Mouse (Mus musculus): Measurements from ENCODE around the gene Mif4gd. TPM values are rescaled to one million over a fixed set of nuclear protein-coding genes. Genes with fewer than 3 reads are reported as not detected.

Mif4gd gene
- polyA plus RNA-seq, 1 experiment from 2014 or later: 35.9 TPM

DNA sequence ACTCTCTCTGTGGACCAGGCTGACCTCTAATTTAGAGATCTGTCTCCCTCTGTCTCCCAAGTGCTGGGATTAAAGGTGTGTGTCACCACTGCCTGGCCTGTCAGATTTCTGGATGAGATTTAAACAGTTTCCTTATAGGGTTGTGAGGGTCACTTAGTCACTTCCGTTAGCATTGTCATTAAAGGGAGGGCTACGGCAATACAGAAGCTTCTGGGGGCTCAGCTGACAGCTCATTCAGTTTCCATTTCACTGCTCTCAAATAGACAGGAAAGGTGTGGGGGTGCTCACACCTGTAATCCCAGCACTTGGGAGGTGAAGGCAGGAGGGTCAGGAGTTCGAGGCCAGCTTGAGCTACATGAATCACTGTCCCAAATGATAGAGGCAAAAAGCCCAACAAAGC is 24.2 kb upstream of the Mif4gd start:
- H3K36me3 ChIP-seq (ENCODE audit: control insufficient read depth, insufficient read depth, low read length): no peaks in the 10 kb centered on the region
- no peak overlapping the region for H3K4me3 ChIP-seq (replicated peaks; ENCODE audit: low read length)
- H3K9ac ChIP-seq (ENCODE audit: low read length): no peak overlapping the region
- no peaks in the 10 kb centered on the region for H3K9me3 ChIP-seq (replicated peaks; ENCODE audit: control insufficient read depth, low read length)
- H3K27ac ChIP-seq (ENCODE audit: low read length): no peak overlapping the region
- ATAC-seq (ENCODE audit: insufficient read depth, low FRiP score): no peak
- no peaks in the 10 kb centered on the region for H3K27me3 ChIP-seq (ENCODE audit: control insufficient read depth, insufficient read depth, low read length)
- WGBS: 57% methylated on average over 3 of the region's 3 CpGs
- H3K4me2 ChIP-seq (ENCODE audit: low read depth, low read length): no peak overlapping the region
- H3K4me1 ChIP-seq (ENCODE audit: control insufficient read depth, insufficient read depth, low read length): no peaks in the 10 kb centered on the region

DNA sequence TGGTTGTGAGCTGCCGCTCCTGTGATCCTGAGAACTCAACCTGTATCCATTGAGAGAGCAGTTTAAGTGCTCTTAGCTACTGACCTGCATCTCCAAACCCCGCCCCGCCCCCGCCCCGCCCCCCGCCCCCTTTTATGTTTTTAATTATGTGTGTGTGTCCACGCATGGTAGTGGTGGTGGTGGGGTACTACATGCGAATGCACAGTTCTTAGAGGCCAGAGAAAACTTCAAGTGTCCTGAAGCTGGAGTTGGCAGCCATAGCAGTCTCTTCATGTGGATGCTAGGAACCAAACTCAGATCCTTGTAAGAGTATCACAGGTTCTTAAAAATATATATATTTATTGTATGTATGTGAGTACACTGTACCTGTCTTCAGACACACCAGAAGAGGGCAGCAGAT is 22.7 kb upstream of the Mif4gd start:
- no peak overlapping the region for H3K27ac ChIP-seq (ENCODE audit: low read length)
- H3K4me1 ChIP-seq (ENCODE audit: control insufficient read depth, insufficient read depth, low read length): no peaks in the 10 kb centered on the region; the same call in 1 of the 2 replicates
- ATAC-seq (ENCODE audit: insufficient read depth, low FRiP score): no peak
- no peak overlapping the region for H3K9ac ChIP-seq (ENCODE audit: low read length)
- no peaks in the 10 kb centered on the region for H3K9me3 ChIP-seq (replicated peaks; ENCODE audit: control insufficient read depth, low read length)
- H3K36me3 ChIP-seq (ENCODE audit: control insufficient read depth, insufficient read depth, low read length): no peaks in the 10 kb centered on the region
- H3K4me3 ChIP-seq (replicated peaks; ENCODE audit: low read length): no peak overlapping the region
- no peak overlapping the region for H3K4me2 ChIP-seq (ENCODE audit: low read depth, low read length)
- H3K27me3 ChIP-seq (ENCODE audit: control insufficient read depth, insufficient read depth, low read length): no peaks in the 10 kb centered on the region
- 82% methylated on average over 8 of the region's 8 CpGs for WGBS

DNA sequence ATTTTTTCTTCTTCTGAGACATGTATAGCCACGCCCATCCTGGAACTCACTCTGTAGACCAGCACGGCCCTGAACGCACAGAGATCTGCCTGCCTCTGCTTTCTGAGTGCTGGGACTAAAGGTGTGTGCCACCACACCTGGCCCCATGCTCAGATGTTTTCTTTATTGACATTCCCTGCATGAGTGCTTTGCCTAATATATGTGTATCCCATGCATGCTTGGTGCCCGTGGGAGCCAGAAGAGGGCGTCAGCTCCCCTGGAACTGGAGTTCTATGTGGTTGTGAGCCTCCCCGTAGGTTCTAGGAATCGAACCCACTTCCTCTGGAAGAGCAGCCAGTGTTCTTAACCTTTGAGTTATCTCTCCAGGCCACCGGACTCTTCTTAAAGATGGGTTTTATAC is 22.3 kb upstream of the Mif4gd start:
- Histone ChIP-seq H3K27me3 (ENCODE audit: control insufficient read depth, insufficient read depth, low read length) (no peaks in the 10 kb centered on the region), H3K36me3 (ENCODE audit: control insufficient read depth, insufficient read depth, low read length) (no peaks in the 10 kb centered on the region), H3K9me3 (replicated peaks; ENCODE audit: control insufficient read depth, low read length) (no peaks in the 10 kb centered on the region), H3K27ac (ENCODE audit: low read length) (no peak overlapping the region), H3K4me2 (ENCODE audit: low read depth, low read length) (no peak overlapping the region), H3K9ac (ENCODE audit: low read length) (no peak overlapping the region), H3K4me3 (replicated peaks; ENCODE audit: low read length) (no peak overlapping the region), H3K4me1 (ENCODE audit: control insufficient read depth, insufficient read depth, low read length) (no peaks in the 10 kb centered on the region; the same call in 1 of the 2 replicates)
- 87% methylated on average over 8 of the region's 8 CpGs for WGBS
- no peak for ATAC-seq (ENCODE audit: insufficient read depth, low FRiP score)

DNA sequence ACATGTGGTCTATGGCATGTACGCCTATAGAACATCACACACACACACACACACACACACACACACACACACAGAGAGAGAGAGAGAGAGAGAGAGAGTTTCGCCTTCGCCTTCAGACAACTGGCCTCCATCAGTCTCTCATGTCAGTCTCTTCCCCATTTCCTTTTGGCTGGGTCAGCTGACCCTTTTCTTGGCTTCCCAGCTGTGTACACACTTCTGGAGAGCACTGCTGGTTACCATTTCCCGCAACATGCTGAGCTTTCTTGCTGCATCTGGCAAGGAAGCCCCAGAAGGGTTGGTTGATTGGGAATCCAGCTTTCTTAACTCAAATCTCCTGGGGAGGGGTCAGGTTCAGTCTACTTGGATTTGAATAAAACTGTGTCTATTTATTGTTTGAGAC is 21.3 kb upstream of the Mif4gd start:
- Histone ChIP-seq H3K27me3 (ENCODE audit: control insufficient read depth, insufficient read depth, low read length) (no peaks in the 10 kb centered on the region), H3K4me1 (ENCODE audit: control insufficient read depth, insufficient read depth, low read length) (no peaks in the 10 kb centered on the region; the same call in 1 of the 2 replicates), H3K36me3 (ENCODE audit: control insufficient read depth, insufficient read depth, low read length) (no peaks in the 10 kb centered on the region), H3K9me3 (replicated peaks; ENCODE audit: control insufficient read depth, low read length) (no peaks in the 10 kb centered on the region), H3K4me2 (ENCODE audit: low read depth, low read length) (no peak overlapping the region), H3K4me3 (replicated peaks; ENCODE audit: low read length) (no peak overlapping the region), H3K27ac (ENCODE audit: low read length) (no peak overlapping the region), H3K9ac (ENCODE audit: low read length) (no peak overlapping the region)
- ATAC-seq (ENCODE audit: insufficient read depth, low FRiP score): no peak
- 46% methylated on average over 4 of the region's 4 CpGs for WGBS

- Histone ChIP-seq H3K4me3 (replicated peaks; ENCODE audit: low read length) (no peak overlapping the region), H3K27me3 (ENCODE audit: control insufficient read depth, insufficient read depth, low read length) (no peaks in the 10 kb centered on the region), H3K4me1 (ENCODE audit: control insufficient read depth, insufficient read depth, low read length) (no peaks in the 10 kb centered on the region; the same call in 1 of the 2 replicates), H3K9me3 (replicated peaks; ENCODE audit: control insufficient read depth, low read length) (no peaks in the 10 kb centered on the region), H3K36me3 (ENCODE audit: control insufficient read depth, insufficient read depth, low read length) (no peaks in the 10 kb centered on the region), H3K4me2 (ENCODE audit: low read depth, low read length) (no peak overlapping the region), H3K27ac (ENCODE audit: low read length) (no peak overlapping the region), H3K9ac (ENCODE audit: low read length) (no peak overlapping the region)
- 88% methylated on average over 10 of the region's 10 CpGs for WGBS
- no peak for ATAC-seq (ENCODE audit: insufficient read depth, low FRiP score)
Measured at GRCm38 (mm10) chr11:115632862-115633261, 20.1 kb upstream of the Mif4gd start.

DNA sequence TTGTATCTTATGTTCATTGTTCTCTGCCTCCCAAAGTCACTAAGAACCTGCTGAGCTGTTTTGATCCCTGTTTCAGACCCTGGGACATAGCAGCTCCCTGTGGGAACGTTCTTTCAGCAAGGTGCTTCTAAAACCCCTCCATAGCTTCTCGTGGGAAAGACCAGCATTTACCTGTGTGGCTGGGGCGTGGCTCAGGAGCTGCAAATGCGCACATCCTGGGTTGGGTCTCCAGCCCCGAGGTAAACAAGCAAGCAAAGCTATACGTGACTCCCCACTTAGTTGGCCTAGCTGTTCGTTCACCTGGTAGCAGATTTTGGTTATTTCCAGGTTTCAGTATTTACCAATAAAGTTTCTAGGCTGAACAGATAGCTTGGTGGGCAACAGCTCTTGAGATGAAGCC is 19.5 kb upstream of the Mif4gd start:
- H3K36me3 ChIP-seq (ENCODE audit: control insufficient read depth, insufficient read depth, low read length): no peaks in the 10 kb centered on the region
- 69% methylated on average over 7 of the region's 7 CpGs for WGBS

GRCm38 (mm10) chr11:115631505-115631890 is 18.7 kb upstream of the Mif4gd start:
- WGBS: 25% methylated on average over 3 of the region's 3 CpGs
- H3K36me3 ChIP-seq (ENCODE audit: control insufficient read depth, insufficient read depth, low read length): no peaks in the 10 kb centered on the region
- peak overlapping the region; percentile 73 for H3K27ac ChIP-seq (ENCODE audit: low read length)
- H3K9ac ChIP-seq (ENCODE audit: low read length): no peak overlapping the region
- H3K9me3 ChIP-seq (replicated peaks; ENCODE audit: control insufficient read depth, low read length): no peaks in the 10 kb centered on the region
- no peak overlapping the region for H3K4me2 ChIP-seq (ENCODE audit: low read depth, low read length)
- peaks cover 6% of the 10 kb centered on the region for H3K4me1 ChIP-seq (ENCODE audit: control insufficient read depth, insufficient read depth, low read length)
- H3K4me3 ChIP-seq (replicated peaks; ENCODE audit: low read length): no peak overlapping the region
- ATAC-seq (ENCODE audit: insufficient read depth, low FRiP score): no peak
- H3K27me3 ChIP-seq (ENCODE audit: control insufficient read depth, insufficient read depth, low read length): no peaks in the 10 kb centered on the region

More for the DNA sequence above, 19.5 kb upstream of the Mif4gd start:
- Histone ChIP-seq H3K4me3 (replicated peaks; ENCODE audit: low read length) (no peak overlapping the region), H3K4me2 (ENCODE audit: low read depth, low read length) (no peak overlapping the region), H3K27me3 (ENCODE audit: control insufficient read depth, insufficient read depth, low read length) (no peaks in the 10 kb centered on the region), H3K27ac (ENCODE audit: low read length) (no peak overlapping the region), H3K4me1 (ENCODE audit: control insufficient read depth, insufficient read depth, low read length) (peaks cover 3% of the 10 kb centered on the region), H3K9ac (ENCODE audit: low read length) (no peak overlapping the region), H3K9me3 (replicated peaks; ENCODE audit: control insufficient read depth, low read length) (no peaks in the 10 kb centered on the region)
- no peak for ATAC-seq (ENCODE audit: insufficient read depth, low FRiP score)

DNA sequence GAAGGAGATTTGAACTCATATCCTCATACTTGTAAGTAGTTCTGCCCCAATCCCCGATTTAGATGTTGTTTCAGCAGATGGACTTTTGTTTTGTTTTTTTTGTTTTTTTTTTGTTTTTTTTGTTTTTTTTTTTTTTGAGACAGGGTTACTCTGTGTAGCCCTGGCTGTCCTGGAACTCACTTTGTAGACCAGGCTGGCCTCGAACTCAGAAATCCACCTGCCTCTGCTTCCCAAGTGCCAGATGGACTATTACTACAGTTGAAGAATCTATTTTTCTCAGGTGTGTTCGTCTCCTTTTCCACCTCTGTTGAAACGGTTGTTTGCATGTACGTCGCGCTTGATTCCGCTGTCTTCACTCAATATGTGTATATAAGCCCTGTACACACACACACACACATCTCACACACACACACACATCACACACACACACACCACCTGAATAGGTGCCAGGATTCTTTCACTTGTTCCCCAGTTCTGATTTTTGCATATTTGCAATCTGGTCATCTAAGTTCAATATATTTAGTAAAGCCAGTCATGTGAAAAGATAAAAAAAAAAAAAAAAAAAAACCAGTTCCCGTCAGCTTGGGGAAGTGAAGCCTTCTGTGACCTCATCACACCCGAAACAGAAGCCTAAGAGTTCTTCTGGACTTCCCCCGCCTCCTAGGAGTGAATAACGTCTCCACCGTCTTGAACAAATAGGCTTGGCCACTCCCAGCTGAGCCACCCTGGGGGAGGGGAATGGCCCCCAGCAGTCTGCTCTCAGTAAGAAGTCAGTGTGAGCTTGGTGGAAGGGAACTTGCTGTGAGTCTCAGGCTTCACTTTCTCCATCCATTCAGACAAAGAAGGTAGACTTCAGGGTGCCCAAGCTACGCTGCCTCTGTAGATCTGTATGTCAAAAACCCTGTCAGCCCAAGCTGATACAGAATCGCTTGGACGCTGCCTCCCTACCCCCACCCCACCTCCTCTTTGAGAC is 18.0 kb upstream of the Mif4gd start:
- peak overlapping the region; percentile 73 for H3K27ac ChIP-seq (ENCODE audit: low read length)
- H3K9ac ChIP-seq (ENCODE audit: low read length): no peak overlapping the region; the same call in 1 of the 2 replicates
- 0 out of 2 replicates have a peak, but pooled peaks have one; percentile 34 for ATAC-seq (ENCODE audit: insufficient read depth, low FRiP score)
- no peaks in the 10 kb centered on the region for H3K36me3 ChIP-seq (ENCODE audit: control insufficient read depth, insufficient read depth, low read length)
- no peak overlapping the region for H3K4me2 ChIP-seq (ENCODE audit: low read depth, low read length)
- no peak overlapping the region for H3K4me3 ChIP-seq (replicated peaks; ENCODE audit: low read length)
- no peaks in the 10 kb centered on the region for H3K9me3 ChIP-seq (replicated peaks; ENCODE audit: control insufficient read depth, low read length)
- WGBS: 40% methylated on average over 16 of the region's 16 CpGs
- H3K27me3 ChIP-seq (ENCODE audit: control insufficient read depth, insufficient read depth, low read length): no peaks in the 10 kb centered on the region
- peaks cover 6% of the 10 kb centered on the region for H3K4me1 ChIP-seq (ENCODE audit: control insufficient read depth, insufficient read depth, low read length)

GRCm38 (mm10) chr11:115629734-115630531 is 17.2 kb upstream of the Mif4gd start:
- ATAC-seq (ENCODE audit: insufficient read depth, low FRiP score): no peak
- Histone ChIP-seq H3K9me3 (replicated peaks; ENCODE audit: control insufficient read depth, low read length) (no peaks in the 10 kb centered on the region), H3K9ac (ENCODE audit: low read length) (no peak overlapping the region), H3K27me3 (ENCODE audit: control insufficient read depth, insufficient read depth, low read length) (no peaks in the 10 kb centered on the region), H3K36me3 (ENCODE audit: control insufficient read depth, insufficient read depth, low read length) (no peaks in the 10 kb centered on the region), H3K4me1 (ENCODE audit: control insufficient read depth, insufficient read depth, low read length) (peaks cover 6% of the 10 kb centered on the region), H3K27ac (ENCODE audit: low read length) (no peak overlapping the region), H3K4me2 (ENCODE audit: low read depth, low read length) (no peak overlapping the region), H3K4me3 (replicated peaks; ENCODE audit: low read length) (no peak overlapping the region)
- 82% methylated on average over 13 of the region's 13 CpGs for WGBS
